Mouse (Mus musculus) liver, postnatal 0 days (tissue): ENCODE measurements around the gene Slc16a5. TPM values are rescaled to one million over a fixed set of nuclear protein-coding genes. Genes with fewer than 3 reads are reported as not detected.
A peak's percentile ranks its signal among the peaks of the same experiment; 100 is the strongest.
"Not testable (repeated sequence)": the region's sequence is repeated elsewhere in the genome, so short reads cannot be mapped to it uniquely, and the experiment has no call there.

Experiments used
- ATAC-seq: fragments of 200-750 bp; cut with Nextera tagmentation; 2 replicates; pipeline ENCODE4 v1.8.0; 2017; ENCODE audit warnings: mild to moderate bottlenecking, moderate library complexity
- DNase-seq: peaks from one replicate; pipeline ENCODE4 v3.0.0-alpha.2; 2016
- H3K27ac ChIP-seq: fragments of 300-500 bp; sonication (generic); 2 replicates; pipeline ENCODE4 v1.5.1; 2014; ENCODE audit warnings: antibody characterized with exemption, moderate library complexity, mild to moderate bottlenecking, low read depth
- H3K27me3 ChIP-seq: fragments of 300-500 bp; sonication (generic); 2 replicates; pipeline ENCODE4 v1.6.1; 2014; ENCODE audit warnings: low read length, control low read depth, mixed read lengths; ENCODE audit not compliant: insufficient read depth
- H3K36me3 ChIP-seq: fragments of 300-500 bp; sonication (generic); replicated peaks from 2 replicates; pipeline ENCODE4 v1.6.1; 2014; ENCODE audit warnings: mild to moderate bottlenecking, control low read depth, low read length, moderate library complexity, mixed read lengths; ENCODE audit not compliant: insufficient read depth
- H3K4me1 ChIP-seq: fragments of 300-500 bp; sonication (generic); 2 replicates; pipeline ENCODE4 v1.6.1; 2014; ENCODE audit warnings: antibody characterized with exemption, mild to moderate bottlenecking, control low read depth; ENCODE audit not compliant: insufficient read depth
- H3K4me2 ChIP-seq: fragments of 300-500 bp; sonication (generic); 2 replicates; pipeline ENCODE4 v1.6.1; 2014; ENCODE audit warnings: low read depth, mild to moderate bottlenecking, low read length, moderate library complexity, mixed read lengths
- H3K4me3 ChIP-seq: fragments of 300-500 bp; sonication (generic); 2 replicates; pipeline ENCODE4 v1.5.1; 2014; ENCODE audit warnings: low read depth, low read length
- H3K9ac ChIP-seq: fragments of 300-500 bp; sonication (generic); replicated peaks from 2 replicates; pipeline ENCODE4 v1.6.1; 2014; ENCODE audit warnings: mild to moderate bottlenecking, moderate library complexity
- H3K9me3 ChIP-seq: fragments of 300-500 bp; sonication (generic); 2 replicates; pipeline ENCODE4 v1.6.1; 2016; ENCODE audit warnings: mild to moderate bottlenecking, control low read depth, low read length, mixed read lengths
- CTCF ChIP-seq: sonication (generic); IDR thresholded peaks from 2 replicates; pipeline ENCODE4 v1.5.1; 2016; ENCODE audit warnings: antibody characterized with exemption, low read depth
- EP300 ChIP-seq: IDR thresholded peaks from 2 replicates; pipeline ENCODE4 v1.6.1; 2016; ENCODE audit warnings: antibody characterized with exemption, low read depth, mild to moderate bottlenecking
- WGBS: fragments of 180-500 bp; shearing (Covaris S2); extraction: QIAGEN DNeasy Blood & Tissue Kit; methylation state at CpG from one replicate; pipeline ENCODE4 v1.1.7; 2014; ENCODE audit not compliant: insufficient replicate concordance; 5-methylcytosine and 5-hydroxymethylcytosine counted together
- polyA plus RNA-seq: library from polyadenylated mRNA; unstranded; fragments of >200 nt; fragmentation: Nextera tagmentation; extraction: Ambion mirVana; gene quantifications from 2 replicates; pipeline ENCODE4 v1.2.1, GENCODE M21; 2015

Gene Slc16a5
- polyA plus RNA-seq, 1 experiment from 2014 or later: 10.4 TPM

DNA sequence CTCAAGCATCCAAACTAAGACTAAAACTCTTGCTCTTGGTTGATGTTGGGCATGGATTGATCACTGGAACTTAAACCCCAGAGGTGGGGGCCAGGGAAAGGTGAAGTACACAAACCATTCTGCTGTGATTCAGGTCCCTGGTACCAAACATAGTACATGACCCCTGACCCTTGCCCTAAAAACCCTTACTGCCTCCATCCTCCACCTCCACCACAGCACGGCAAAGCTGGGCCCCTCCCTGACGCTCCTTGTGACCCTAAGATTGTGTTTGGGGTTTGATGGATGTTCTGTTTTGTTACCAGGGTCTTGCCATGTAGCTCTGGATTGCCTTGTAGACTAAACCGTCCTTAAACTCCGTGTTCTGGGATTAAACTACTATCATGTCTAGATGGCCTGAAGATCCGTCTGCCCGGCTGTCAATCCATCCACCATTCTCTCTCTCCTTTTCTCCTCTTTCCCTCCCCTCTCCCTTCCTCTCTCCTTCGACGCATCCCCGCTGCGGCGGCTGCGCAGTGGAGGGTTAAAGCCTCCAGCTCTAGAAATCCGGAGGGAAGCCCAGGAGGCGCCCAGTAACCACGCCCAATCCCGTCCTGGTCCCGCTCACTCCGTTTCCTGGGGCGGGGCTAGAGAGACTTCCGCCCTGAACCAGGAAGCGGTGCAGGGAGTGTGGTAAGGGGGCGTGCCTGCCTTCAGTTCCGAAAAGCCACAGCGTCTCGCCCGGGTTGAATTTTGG, 12.9 kb downstream of the Slc16a5 start, which contains the start of gene Armc7:
TSS of gene Armc7 (plus strand) at position 643 of the 733 bp plus-strand sequence.
- H3K36me3 ChIP-seq: no peaks in the 10 kb centered on the region; the same call in none of the 2 replicates
- peak within 1 kb of the TSS; percentile 74 for H3K27ac ChIP-seq
- DNase-seq (peak; percentile 95), ATAC-seq (peak; percentile 96)
- H3K27me3 ChIP-seq: no peaks in the 10 kb centered on the region
- peak within 1 kb of the TSS; percentile 69 for H3K4me3 ChIP-seq
- H3K9me3 ChIP-seq: no peaks in the 10 kb centered on the region
- peaks cover 30% of the 10 kb centered on the region for H3K4me1 ChIP-seq
- peak within 1 kb of the TSS; percentile 74 for H3K9ac ChIP-seq
- 2% methylated on average over 26 of the region's 26 CpGs for WGBS
- TF ChIP-seq EP300 (peak; percentile 7), CTCF (no peak)
- H3K4me2 ChIP-seq: peak within 1 kb of the TSS; percentile 84

DNA sequence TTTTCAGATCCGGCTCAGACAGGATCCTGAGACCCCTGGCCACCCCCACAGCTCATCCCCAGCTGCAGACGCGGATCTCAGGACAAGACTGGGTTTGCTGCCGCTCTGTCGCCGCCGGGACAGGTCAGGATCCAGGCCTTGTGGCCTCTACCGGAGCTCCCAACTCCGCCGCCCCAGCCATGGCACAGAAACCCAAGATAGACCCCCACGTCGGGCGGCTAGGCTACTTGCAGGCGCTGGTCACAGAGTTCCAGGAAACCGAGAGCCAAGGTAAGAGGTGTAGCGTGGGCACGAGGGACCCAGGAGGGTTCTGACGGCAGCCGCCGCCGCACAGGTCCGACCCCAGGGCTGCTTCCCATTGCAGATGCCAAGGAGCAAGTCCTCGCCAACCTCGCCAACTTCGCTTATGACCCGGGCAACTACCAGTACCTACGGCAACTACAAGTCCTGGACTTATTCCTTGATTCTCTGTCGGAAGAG, 13.5 kb downstream of the Slc16a5 start:
- H3K9ac ChIP-seq: peak overlapping the region; percentile 74
- H3K36me3 ChIP-seq: no peaks in the 10 kb centered on the region; the same call in none of the 2 replicates
- no peaks in the 10 kb centered on the region for H3K9me3 ChIP-seq
- TF ChIP-seq CTCF (no peak), EP300 (peak; percentile 7)
- H3K27me3 ChIP-seq: no peaks in the 10 kb centered on the region
- H3K27ac ChIP-seq: peak overlapping the region; percentile 74
- H3K4me1 ChIP-seq: peaks cover 30% of the 10 kb centered on the region
- H3K4me3 ChIP-seq: peak overlapping the region; percentile 69
- ATAC-seq (peak; percentile 30), DNase-seq (no peak)
- H3K4me2 ChIP-seq: peak overlapping the region; percentile 84
- WGBS: 1% methylated on average over 28 of the region's 28 CpGs

DNA sequence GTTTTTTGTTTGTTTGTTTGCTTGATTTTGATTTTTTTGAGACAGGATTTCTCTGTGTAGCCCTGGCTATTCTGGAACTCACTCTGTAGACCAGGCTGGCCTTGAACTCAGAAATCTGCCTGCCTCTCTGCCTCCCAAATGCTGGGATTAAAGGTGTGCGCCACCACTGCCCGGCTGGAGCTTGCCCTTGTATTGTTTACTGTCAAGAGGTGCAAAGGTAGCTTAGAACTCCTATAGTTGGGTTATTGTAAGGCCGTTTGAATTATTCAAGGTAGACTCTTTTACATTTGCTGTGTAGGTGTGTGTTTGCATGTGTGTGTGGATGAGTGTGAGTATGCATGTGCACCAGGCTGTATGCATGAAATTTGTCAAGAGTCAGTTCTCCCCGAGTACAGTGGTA, 14.4 kb downstream of the Slc16a5 start:
- not testable (repeated sequence) for H3K9me3 ChIP-seq, H3K27me3 ChIP-seq, ATAC-seq, DNase-seq, H3K36me3 ChIP-seq
- Histone ChIP-seq H3K27ac (peak overlapping the region; percentile 50), H3K4me2 (peak overlapping the region; percentile 84), H3K4me1 (peaks cover 30% of the 10 kb centered on the region), H3K9ac (peak overlapping the region; percentile 74), H3K4me3 (peak overlapping the region; percentile 69)
- 63% methylated on average over 4 of the region's 4 CpGs for WGBS

DNA sequence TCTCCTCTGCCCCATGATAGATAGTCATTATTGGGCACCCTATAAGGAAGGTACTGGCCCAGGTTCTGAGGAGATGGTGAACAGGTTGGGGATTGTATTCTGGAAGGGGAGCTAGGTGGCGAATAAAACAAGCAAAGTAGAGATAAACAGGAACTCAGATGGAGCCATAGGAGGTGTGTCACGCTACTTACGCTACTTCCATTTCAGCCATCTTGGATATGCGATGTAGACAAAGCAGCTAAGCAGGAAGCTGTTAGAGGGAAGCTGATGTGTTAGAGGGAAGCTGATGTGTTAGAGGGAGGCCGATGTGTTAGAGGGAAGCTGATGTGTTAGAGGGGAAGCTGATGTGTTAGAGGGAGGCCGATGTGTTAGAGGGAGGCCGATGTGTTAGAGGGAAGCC, 15.1 kb downstream of the Slc16a5 start:
- Histone ChIP-seq H3K9ac (0 out of 2 replicates have a peak overlapping the region, but pooled peaks have one; percentile 74), H3K4me1 (peaks cover 30% of the 10 kb centered on the region), H3K27ac (peak overlapping the region; percentile 55), H3K4me2 (peak overlapping the region; percentile 84; the same call in 1 of the 2 replicates), H3K4me3 (peak overlapping the region; percentile 9; the same call in 1 of the 2 replicates)
- WGBS: 49% methylated on average over 7 of the region's 7 CpGs
- H3K27me3 ChIP-seq, DNase-seq, H3K36me3 ChIP-seq, ATAC-seq, H3K9me3 ChIP-seq: not testable (repeated sequence)

DNA sequence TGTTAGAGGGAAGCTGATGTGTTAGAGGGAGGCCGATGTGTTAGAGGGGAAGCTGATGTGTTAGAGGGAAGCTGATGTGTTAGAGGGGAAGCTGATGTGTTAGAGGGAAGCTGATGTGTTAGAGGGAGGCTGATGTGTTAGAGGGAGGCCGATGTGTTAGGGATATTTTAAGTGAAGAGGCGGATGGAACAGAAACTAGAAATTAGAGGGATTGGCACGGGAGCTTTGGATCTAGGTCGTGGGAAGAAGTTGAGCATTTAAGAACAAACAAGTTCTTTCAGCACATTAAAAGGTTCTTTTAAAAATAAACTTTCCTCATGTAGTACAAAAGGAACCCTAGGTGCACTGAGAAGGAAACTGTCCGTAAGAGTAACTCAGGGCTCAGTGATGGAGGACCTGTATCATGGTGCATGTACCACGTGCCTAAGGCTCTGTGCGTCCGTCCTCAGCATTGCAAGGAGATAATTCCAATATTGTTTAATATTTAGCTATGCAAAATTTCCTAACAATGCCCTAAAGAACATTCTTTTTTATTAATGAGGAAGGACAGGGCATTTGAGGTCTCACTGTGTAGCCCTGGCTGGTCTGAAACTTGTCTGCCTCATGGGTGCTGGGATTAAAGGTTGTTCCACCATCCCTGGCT, 16.1 kb downstream of the Slc16a5 start:
- ATAC-seq: no peak
- H3K4me3 ChIP-seq: 0 out of 2 replicates have a peak overlapping the region, but pooled peaks have one; percentile 4

DNA sequence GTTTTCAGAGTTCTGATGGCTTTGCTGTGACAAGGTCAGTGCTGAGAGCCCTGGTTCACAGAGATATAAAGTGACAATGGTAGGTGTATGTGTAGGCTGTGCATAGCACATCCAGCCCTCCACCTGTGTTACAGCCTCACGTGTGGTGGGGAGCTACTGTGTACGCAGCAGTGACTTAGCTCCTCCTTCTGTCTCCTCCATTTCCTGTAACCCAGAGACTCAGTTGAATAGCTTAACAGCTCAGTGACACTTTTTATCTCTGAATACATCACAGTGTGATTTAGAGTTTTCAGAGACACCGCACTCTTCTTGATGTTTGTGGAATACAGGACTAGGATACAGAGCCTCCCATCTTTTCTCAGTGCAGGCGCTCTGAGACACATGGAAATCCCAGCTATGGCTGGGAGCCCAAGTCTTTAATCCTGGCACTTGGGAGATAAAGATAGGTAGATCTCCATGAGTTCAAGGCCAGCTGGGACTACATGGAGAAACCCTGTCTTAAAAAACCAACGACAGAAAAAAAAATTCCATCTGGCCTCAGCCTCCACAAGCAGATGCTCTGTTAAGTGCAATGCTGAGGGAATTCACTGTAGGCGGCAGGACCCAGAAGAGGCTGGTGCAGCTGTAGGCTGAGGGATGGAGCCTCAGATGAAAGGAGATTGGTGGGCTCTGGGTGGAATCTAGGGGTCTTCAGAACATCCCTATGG, 19.4 kb downstream of the Slc16a5 start:
- no peak for ATAC-seq
- H3K27me3 ChIP-seq: no peaks in the 10 kb centered on the region
- peaks cover 7% of the 10 kb centered on the region for H3K4me1 ChIP-seq
- TF ChIP-seq EP300: no peak
- TF ChIP-seq CTCF: no peak
- no peak overlapping the region for H3K27ac ChIP-seq
- H3K36me3 ChIP-seq: no peaks in the 10 kb centered on the region; the same call in none of the 2 replicates
- H3K4me2 ChIP-seq: no peak overlapping the region
- no peak for DNase-seq
- no peak overlapping the region for H3K4me3 ChIP-seq
- WGBS: 72% methylated on average over 6 of the region's 6 CpGs
- no peak overlapping the region for H3K9ac ChIP-seq
- no peaks in the 10 kb centered on the region for H3K9me3 ChIP-seq

More for the DNA sequence above, 16.1 kb downstream of the Slc16a5 start:
- Histone ChIP-seq H3K9me3 (no peaks in the 10 kb centered on the region), H3K27me3 (no peaks in the 10 kb centered on the region), H3K27ac (peak overlapping the region; percentile 8; the same call in 1 of the 2 replicates), H3K36me3 (no peaks in the 10 kb centered on the region; the same call in none of the 2 replicates), H3K9ac (no peak overlapping the region), H3K4me2 (no peak overlapping the region), H3K4me1 (peaks cover 27% of the 10 kb centered on the region)
- no peak for TF ChIP-seq EP300
- no peak for TF ChIP-seq CTCF
- WGBS: 68% methylated on average over 9 of the region's 9 CpGs
- DNase-seq: no peak
